Comparison of ENCODE assay signal across 9 mouse cellular contexts in genomic region chr1:159783842-159784241, GRCm38 (mm10).
A peak's percentile ranks its signal among the peaks of the same experiment; 100 is the strongest.
DNase-seq lines count a peak whose midpoint lies in the region; ATAC-seq and TF ChIP-seq lines count a peak whose summit lies in the region.
"Had no signal": no experiment of that assay in that cellular context is flagged by ENCODE, and none has a peak within 500 bp of the region (broad histone marks: within the 10 kb centered on the region; RNA-seq: fewer than 3 reads in every experiment).

No protein-coding gene starts in this region.

- no peaks in the 10 kb centered on the region for H3K9me3 ChIP-seq in forebrain, embryonic 10.5 days
- no peaks in the 10 kb centered on the region for H3K9me3 ChIP-seq in forebrain, embryonic 12.5 days
- no peaks in the 10 kb centered on the region for H3K9me3 ChIP-seq in forebrain, embryonic 15.5 days
- H3K9me3 ChIP-seq: heart, embryonic 15.5 days had no signal

- WGBS in forebrain, embryonic 10.5 days = 31% methylated on average over 5 of the region's 5 CpGs
- WGBS in forebrain, embryonic 12.5 days = 36% methylated on average over 5 of the region's 5 CpGs
- 23% methylated on average over 5 of the region's 5 CpGs for WGBS in forebrain, embryonic 15.5 days

- no peak overlapping the region for H3K27ac ChIP-seq in forebrain, embryonic 10.5 days
- H3K27ac ChIP-seq in forebrain, embryonic 12.5 days = no peak overlapping the region
- H3K27ac ChIP-seq in forebrain, embryonic 15.5 days (replicated peaks) = no peak overlapping the region
- no peak overlapping the region for H3K27ac ChIP-seq in left cerebral cortex, adult 2 months
- H3K27ac ChIP-seq: heart, embryonic 15.5 days had no signal

- DNase-seq in forebrain, embryonic 10.5 days (ENCODE audit: extremely low spot score, low spot score) = peak; percentile 25
- peak; percentile 15 for DNase-seq in ovary, postnatal 14 days (ENCODE audit: low spot score)
- no peak for DNase-seq in ovary, adult 18-20 months (ENCODE audit: low spot score)
- DNase-seq in left cerebral cortex, adult 2 months (ENCODE audit: extremely low spot score in 1 of 2, low spot score in 2 of 2) = peak; percentile 55 to 69
- DNase-seq in retina, postnatal 1 day = peak; percentile 56

- no peak overlapping the region for H3K4me3 ChIP-seq in forebrain, embryonic 10.5 days
- H3K4me3 ChIP-seq in forebrain, embryonic 12.5 days (replicated peaks) = no peak overlapping the region
- H3K4me3 ChIP-seq in forebrain, embryonic 15.5 days = no peak overlapping the region
- H3K4me3 ChIP-seq in left cerebral cortex, adult 2 months = no peak overlapping the region
- H3K4me3 ChIP-seq: heart, embryonic 15.5 days had no signal

- H3K4me2 ChIP-seq in forebrain, embryonic 12.5 days = no peak overlapping the region
- no peak overlapping the region for H3K4me2 ChIP-seq in forebrain, embryonic 15.5 days (replicated peaks)
- H3K4me2 ChIP-seq: heart, embryonic 15.5 days had no signal

- intact Hi-C loops in left cerebral cortex, adult 2 months (cut with DNase I) = loop anchor here (2.0 to 5.0 kb wide), 2 partner anchors 261 to 392 kb away; partner anchors contain the start of gene Tnr

- peaks cover 4% of the 10 kb centered on the region; the same call in 1 of the 2 replicates for H3K4me1 ChIP-seq in forebrain, embryonic 10.5 days
- H3K4me1 ChIP-seq in forebrain, embryonic 12.5 days = no peaks in the 10 kb centered on the region
- H3K4me1 ChIP-seq in forebrain, embryonic 15.5 days = no peaks in the 10 kb centered on the region
- H3K4me1 ChIP-seq: heart, embryonic 15.5 days had no signal

- no peaks in the 10 kb centered on the region for H3K36me3 ChIP-seq in forebrain, embryonic 10.5 days (replicated peaks)
- no peaks in the 10 kb centered on the region for H3K36me3 ChIP-seq in forebrain, embryonic 12.5 days (replicated peaks)
- no peaks in the 10 kb centered on the region for H3K36me3 ChIP-seq in forebrain, embryonic 15.5 days
- H3K36me3 ChIP-seq: heart, embryonic 15.5 days had no signal

- H3K27me3 ChIP-seq in forebrain, embryonic 10.5 days (ENCODE audit: poor library complexity, severe bottlenecking) = no peaks in the 10 kb centered on the region
- H3K27me3 ChIP-seq in forebrain, embryonic 12.5 days = no peaks in the 10 kb centered on the region
- H3K27me3 ChIP-seq in forebrain, embryonic 15.5 days = no peaks in the 10 kb centered on the region
- H3K27me3 ChIP-seq: heart, embryonic 15.5 days had no signal

- ATAC-seq in forebrain, embryonic 12.5 days (ENCODE audit: low FRiP score) = no peak
- ATAC-seq in cerebellum, adult (ENCODE audit: insufficient number of reproducible peaks, low FRiP score, low TSS enrichment) = peak; percentile 69; the same call in 1 of the 2 replicates
- peak; percentile 68 for ATAC-seq in forebrain, embryonic 15.5 days (replicated peaks)

- TF ChIP-seq CTCF in left cerebral cortex, adult 2 months (IDR thresholded peaks at IDR 0.05) = peak; percentile 78

- no peak overlapping the region for H3K9ac ChIP-seq in forebrain, embryonic 12.5 days
- no peak overlapping the region for H3K9ac ChIP-seq in forebrain, embryonic 15.5 days (replicated peaks)
- H3K9ac ChIP-seq: heart, embryonic 15.5 days had no signal
